ENCODE assay signal across 8 mouse cellular contexts in genomic region chr1:52799056-52799726, GRCm38 (mm10). TPM values are rescaled to one million over a fixed set of nuclear protein-coding genes. Genes with fewer than 3 reads are reported as not detected.
DNase-seq lines count a peak whose midpoint lies in the region; ATAC-seq and TF ChIP-seq lines count a peak whose summit lies in the region.

No protein-coding gene starts in this region.

- peak overlapping the region; percentile 62 for H3K27ac ChIP-seq in gastrocnemius, adult 2 months
- peak overlapping the region; percentile 95 for H3K27ac ChIP-seq in thymus, adult 2 months (ENCODE audit: control insufficient read depth, insufficient read depth, low read length)

- H3K4me1 ChIP-seq in thymus, adult 2 months (replicated peaks; ENCODE audit: control insufficient read depth, insufficient read depth, low read length): peaks cover 14% of the 10 kb centered on the region

- H3K4me3 ChIP-seq in gastrocnemius, adult 2 months: peak overlapping the region; percentile 55
- H3K4me3 ChIP-seq in thymus, adult 2 months (ENCODE audit: control insufficient read depth, insufficient read depth, low read length): peak overlapping the region; percentile 54

- peak; percentile 37; the same call in 1 of the 2 replicates for TF ChIP-seq POLR2A in thymus, adult 2 months (IDR thresholded peaks at IDR 0.05; ENCODE audit: control insufficient read depth, extremely low read depth, insufficient read depth, low read length, poor library complexity)

- no peak for TF ChIP-seq CTCF in gastrocnemius, adult 2 months (IDR thresholded peaks at IDR 0.05)
- no peak for TF ChIP-seq CTCF in thymus, adult 2 months (IDR thresholded peaks at IDR 0.05; ENCODE audit: borderline replicate concordance, control insufficient read depth, extremely low read depth, insufficient read depth, low read length, poor library complexity)

- intact Hi-C loops in gastrocnemius, adult 2 months (cut with DNase I): no loop called here

- ATAC-seq in megakaryocyte, adult 5-6 weeks (ENCODE audit: poor library complexity, severe bottlenecking): peak; percentile 39

- peak; percentile 37 for DNase-seq in gastrocnemius, adult 2 months
- DNase-seq in gastrocnemius, postnatal 4 days (ENCODE audit: low spot score in 2 of 2): no peak
- peak; percentile 59 for DNase-seq in urinary bladder, postnatal 14 days (ENCODE audit: low spot score)
- DNase-seq in urinary bladder, postnatal 4 days (ENCODE audit: low spot score in 2 of 2): no peak
- peak; percentile 88 for DNase-seq in induced T-regulatory cell, adult 2 months (ENCODE audit: low read depth)
- DNase-seq in thymus, adult 2 months: peak; percentile 48
- DNase-seq in c-Kit-positive CD71-positive TER-119-positive erythroid progenitor cells, embryonic 14.5 days (ENCODE audit: low spot score): no peak

- peaks cover 4% of the 10 kb centered on the region; the same call in 1 of the 2 replicates for H3K36me3 ChIP-seq in thymus, adult 2 months (ENCODE audit: control insufficient read depth, insufficient read depth, low read length)

- WGBS in thymus, adult 2 months: 4% methylated on average over 10 of the region's 10 CpGs

- no peaks in the 10 kb centered on the region for H3K27me3 ChIP-seq in thymus, adult 2 months (ENCODE audit: control insufficient read depth, insufficient read depth, low read length)

RNA-seq across cellular contexts. Expression of gene Inpp1, which starts 18.3 kb away (rescaled TPM):
- total RNA-seq in gastrocnemius, adult 2 months (2021): 1 to 10 TPM; 6.4 to 6.8 TPM
- 10 to 100 TPM; 12.3 to 12.6 TPM for total RNA-seq in gastrocnemius, postnatal 4 days (2021)
- total RNA-seq in megakaryocyte, adult 5-6 weeks (2015): 6.6 and 12.5 TPM in 2 replicates
- 10.1 and 13.4 TPM in 2 replicates for total RNA-seq in megakaryocyte, adult 5-6 weeks (2017)
- polyA plus RNA-seq in thymus, adult 2 months (2012; rRNA removed): 29.4 and 33.8 TPM in 2 replicates

RNA-seq across cellular contexts. Expression of gene Hibch, which starts 45.5 kb away (rescaled TPM):
- 10 to 100 TPM; 32.1 to 44.4 TPM for total RNA-seq in gastrocnemius, adult 2 months (2021)
- total RNA-seq in gastrocnemius, postnatal 4 days (2021): 10 to 100 TPM; 25.1 to 25.3 TPM
- total RNA-seq in megakaryocyte, adult 5-6 weeks (2015): 21.7 and 22.8 TPM in 2 replicates
- 61.8 and 87.1 TPM in 2 replicates for total RNA-seq in megakaryocyte, adult 5-6 weeks (2017)
- 22.7 and 23.9 TPM in 2 replicates for polyA plus RNA-seq in thymus, adult 2 months (2012; rRNA removed)

Comparison
In these comparisons a context has a peak if more than half of its experiments do, and no peak if none do; other contexts are left out.
1. DNase-seq: peak in gastrocnemius, adult 2 months (single experiment), urinary bladder, postnatal 14 days (single experiment), induced T-regulatory cell, adult 2 months (single experiment) and thymus, adult 2 months (single experiment); none in gastrocnemius, postnatal 4 days (0 of 2), urinary bladder, postnatal 4 days (0 of 2) and c-Kit-positive CD71-positive TER-119-positive erythroid progenitor cells, embryonic 14.5 days (single experiment).